Mouse (Mus musculus) lung, embryonic 14.5 days (tissue): Measurements from ENCODE around the gene Vmn1r132. TPM values are rescaled to one million over a fixed set of nuclear protein-coding genes. Genes with fewer than 3 reads are reported as not detected.
"Not testable (repeated sequence)": the region's sequence is repeated elsewhere in the genome, so short reads cannot be mapped to it uniquely, and the experiment has no call there.

Experiments
- ATAC-seq: fragments of 200-750 bp; cut with Nextera tagmentation; 2 replicates; pipeline ENCODE4 v1.8.0; 2017; ENCODE audit warnings: mild to moderate bottlenecking, moderate TSS enrichment, moderate library complexity; ENCODE audit not compliant: insufficient read depth
- DNase-seq: peaks from one replicate; pipeline ENCODE4 v3.0.0-alpha.2; 2015
- H3K27ac ChIP-seq: fragments of 300-500 bp; sonication (generic); 2 replicates; pipeline ENCODE4 v1.5.1; 2014; ENCODE audit warnings: low read depth, mild to moderate bottlenecking, moderate library complexity
- H3K27me3 ChIP-seq: fragments of 300-500 bp; sonication (generic); 2 replicates; pipeline ENCODE4 v1.6.1; 2014; ENCODE audit warnings: low read length, control low read depth; ENCODE audit not compliant: insufficient read depth
- H3K36me3 ChIP-seq: fragments of 300-500 bp; sonication (generic); 2 replicates; pipeline ENCODE4 v1.6.1; 2014; ENCODE audit warnings: control low read depth; ENCODE audit not compliant: insufficient read depth
- H3K4me1 ChIP-seq: fragments of 300-500 bp; sonication (generic); 2 replicates; pipeline ENCODE4 v1.6.1; 2014; ENCODE audit warnings: antibody characterized with exemption, control low read depth; ENCODE audit not compliant: insufficient read depth
- H3K4me2 ChIP-seq: fragments of 300-500 bp; sonication (generic); 2 replicates; pipeline ENCODE4 v1.6.1; 2014; ENCODE audit warnings: mild to moderate bottlenecking
- H3K4me3 ChIP-seq: fragments of 300-500 bp; sonication (generic); 2 replicates; pipeline ENCODE4 v1.5.1; 2014; ENCODE audit warnings: low read depth, low read length
- H3K9ac ChIP-seq: fragments of 300-500 bp; sonication (generic); 2 replicates; pipeline ENCODE4 v1.6.1; 2014
- H3K9me3 ChIP-seq: fragments of 300-500 bp; sonication (generic); 2 replicates; pipeline ENCODE4 v1.6.1; 2016; ENCODE audit warnings: low read depth, low read length, control low read depth
- WGBS: fragments of 180-500 bp; shearing (Covaris S2); extraction: QIAGEN DNeasy Blood & Tissue Kit; methylation state at CpG from one replicate; pipeline ENCODE4 v1.1.7; 2014; 5-methylcytosine and 5-hydroxymethylcytosine counted together
- polyA plus RNA-seq: library from polyadenylated mRNA; unstranded; fragments of >200 nt; fragmentation: Nextera tagmentation; extraction: Ambion mirVana; gene quantifications from 2 replicates; pipeline ENCODE4 v1.2.1, GENCODE M21; 2014

The Vmn1r132 gene
- polyA plus RNA-seq: not detected in 2 replicates

DNA sequence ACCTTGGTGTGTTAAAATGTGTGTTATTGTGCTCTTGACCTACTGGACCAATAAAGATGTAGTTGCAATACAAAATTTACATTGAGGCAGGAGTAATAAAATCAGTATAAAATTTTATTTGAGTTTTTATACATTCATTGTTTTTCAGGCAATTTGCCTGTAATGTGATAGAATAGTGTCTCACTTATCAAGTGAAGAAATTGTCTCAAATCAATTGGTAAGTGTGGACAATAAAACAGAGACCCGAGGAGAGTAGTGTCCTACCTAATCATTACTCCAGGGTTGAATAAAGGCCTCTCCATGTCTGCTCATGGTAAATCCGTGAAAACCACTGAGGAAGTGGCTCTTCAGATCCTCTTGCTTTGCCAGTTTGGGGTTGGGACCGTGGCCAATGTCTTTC, at the start of gene Vmn1r132:
Gene Vmn1r132, plus strand, starts transcription at position 301 of the 400 bp plus-strand sequence.
- not testable (repeated sequence) for H3K36me3 ChIP-seq, H3K4me3 ChIP-seq, H3K27me3 ChIP-seq, ATAC-seq, H3K9ac ChIP-seq, DNase-seq, H3K27ac ChIP-seq, H3K9me3 ChIP-seq, H3K4me2 ChIP-seq, H3K4me1 ChIP-seq
- no CpG with 5 or more reads among the region's 3 CpGs for WGBS

Other genes with a start within 250 kb of the Vmn1r132 start
- gene Gm6882, start 181.3 kb upstream of the Vmn1r132 start, polyA plus RNA-seq: not detected in 2 replicates
- gene Vmn1r130, start 102.3 kb upstream of the Vmn1r132 start, polyA plus RNA-seq: not detected in 2 replicates
- not detected in 2 replicates for gene Vmn1r131, start 68.0 kb upstream of the Vmn1r132 start, polyA plus RNA-seq
- not detected in 2 replicates for gene Gm4175, start 147.4 kb downstream of the Vmn1r132 start, polyA plus RNA-seq
- not detected in 2 replicates for gene Gm4177, start 182.6 kb downstream of the Vmn1r132 start, polyA plus RNA-seq
- not detected in 2 replicates for gene Vmn1r135, start 218.3 kb downstream of the Vmn1r132 start, polyA plus RNA-seq
- not detected in 2 replicates for gene Gm5725, start 230.2 kb downstream of the Vmn1r132 start, polyA plus RNA-seq